Mouse (Mus musculus) frontal cortex, postnatal 25 days (tissue): ENCODE measurements around the gene Gm6710.
"Not testable (repeated sequence)": the region's sequence is repeated elsewhere in the genome, so short reads cannot be mapped to it uniquely, and the experiment has no call there.

Source experiments
- DNase-seq, 2 experiments: peaks; one replicate each; pipeline ENCODE4 v3.0.0; 2022; ENCODE audit warnings: low spot score in 2 of 2

The Gm6710 gene

DNA sequence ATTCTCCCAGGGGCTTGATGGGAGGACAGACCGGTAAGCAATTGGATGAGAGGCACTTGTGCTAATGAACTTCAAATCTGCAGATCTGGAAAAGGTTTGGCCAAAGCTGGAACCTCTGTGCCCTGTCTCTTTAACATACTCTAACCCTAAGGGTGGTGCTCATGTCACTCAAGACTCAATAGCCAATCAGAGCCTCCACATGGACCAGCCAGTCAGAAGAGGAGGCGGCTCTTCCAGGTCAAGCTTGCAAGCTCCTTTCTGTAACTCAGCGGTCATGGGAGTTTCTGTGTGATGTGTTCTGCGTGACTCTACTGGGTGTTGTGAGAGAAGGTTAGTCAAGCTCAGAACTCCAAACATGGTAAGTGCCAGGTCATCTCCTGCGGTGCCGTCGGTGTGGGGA, at the start of gene Gm6710:
Gene Gm6710 (plus strand): TSS at position 196 of the 400 bp plus-strand sequence.
- DNase-seq: not testable (repeated sequence)
